Mouse (Mus musculus) thymus, postnatal 25 days (tissue): ENCODE measurements around the gene Fth1.
A peak's percentile ranks its signal among the peaks of the same experiment; 100 is the strongest.
"Not testable (repeated sequence)": the region's sequence is repeated elsewhere in the genome, so short reads cannot be mapped to it uniquely, and the experiment has no call there.

Source experiments
- DNase-seq: peaks from one replicate; pipeline ENCODE4 v3.0.0; 2022

Gene Fth1

GRCm38 (mm10) chr19:9980258-9980657, at the start of gene Fth1:
Fth1 (plus strand) TSS chr19:9980598.
- DNase-seq: no peak

- not testable (repeated sequence) for DNase-seq
Observed at GRCm38 (mm10) chr19:9931167-9931607, 49.2 kb upstream of the Fth1 start.

GRCm38 (mm10) chr19:9933908-9934307, 46.5 kb upstream of the Fth1 start:
- no peak for DNase-seq

GRCm38 (mm10) chr19:9936579-9936978, 43.8 kb upstream of the Fth1 start:
- DNase-seq: no peak

- DNase-seq: no peak
Observed at GRCm38 (mm10) chr19:9937428-9937827, 43.0 kb upstream of the Fth1 start.

GRCm38 (mm10) chr19:9938156-9938823, 42.1 kb upstream of the Fth1 start:
- peak; percentile 34 for DNase-seq

GRCm38 (mm10) chr19:9938824-9939303, 41.5 kb upstream of the Fth1 start:
- DNase-seq: peak; percentile 57

- DNase-seq: no peak
Observed at GRCm38 (mm10) chr19:9939841-9940240, 40.6 kb upstream of the Fth1 start.

- DNase-seq: no peak
Observed at GRCm38 (mm10) chr19:9940903-9941302, 39.5 kb upstream of the Fth1 start.

GRCm38 (mm10) chr19:9941809-9942208, 38.6 kb upstream of the Fth1 start:
- no peak for DNase-seq

GRCm38 (mm10) chr19:9942539-9943533, 37.6 kb upstream of the Fth1 start:
- DNase-seq: no peak

- no peak for DNase-seq
Observed at GRCm38 (mm10) chr19:9945800-9946564, 34.4 kb upstream of the Fth1 start.

- DNase-seq: no peak
Observed at GRCm38 (mm10) chr19:9946986-9947385, 33.4 kb upstream of the Fth1 start.

- DNase-seq: no peak
Observed at GRCm38 (mm10) chr19:9952390-9952789, 28.0 kb upstream of the Fth1 start.

- no peak for DNase-seq
Observed at GRCm38 (mm10) chr19:9952912-9953311, 27.5 kb upstream of the Fth1 start.

GRCm38 (mm10) chr19:9954055-9954810, 26.2 kb upstream of the Fth1 start:
- no peak for DNase-seq

GRCm38 (mm10) chr19:9954811-9955202, 25.6 kb upstream of the Fth1 start:
- DNase-seq: no peak

GRCm38 (mm10) chr19:9955438-9955837, 25.0 kb upstream of the Fth1 start:
- no peak for DNase-seq

GRCm38 (mm10) chr19:9956624-9957388, 23.6 kb upstream of the Fth1 start:
- DNase-seq: no peak

GRCm38 (mm10) chr19:9957965-9958364, 22.4 kb upstream of the Fth1 start:
- no peak for DNase-seq

- DNase-seq: no peak
Observed at GRCm38 (mm10) chr19:9960769-9961168, 19.6 kb upstream of the Fth1 start.
